Mouse (Mus musculus) spleen, adult 2 months (tissue): ENCODE measurements around the gene Alkbh2.

Source experiments
- CTCF ChIP-seq: fragments of 200-500 bp; IDR thresholded peaks from 2 replicates; pipeline ENCODE4 v1.5.1; 2011; ENCODE audit warnings: mild to moderate bottlenecking, inconsistent platforms; ENCODE audit not compliant: insufficient read depth, insufficient read length, insufficient replicate concordance; ENCODE audit errors: extremely low read depth
- POLR2A ChIP-seq: fragments of 200-500 bp; IDR thresholded peaks from 2 replicates; pipeline ENCODE4 v1.6.1; 2011; ENCODE audit warnings: low read depth, low read length, inconsistent platforms

DNA sequence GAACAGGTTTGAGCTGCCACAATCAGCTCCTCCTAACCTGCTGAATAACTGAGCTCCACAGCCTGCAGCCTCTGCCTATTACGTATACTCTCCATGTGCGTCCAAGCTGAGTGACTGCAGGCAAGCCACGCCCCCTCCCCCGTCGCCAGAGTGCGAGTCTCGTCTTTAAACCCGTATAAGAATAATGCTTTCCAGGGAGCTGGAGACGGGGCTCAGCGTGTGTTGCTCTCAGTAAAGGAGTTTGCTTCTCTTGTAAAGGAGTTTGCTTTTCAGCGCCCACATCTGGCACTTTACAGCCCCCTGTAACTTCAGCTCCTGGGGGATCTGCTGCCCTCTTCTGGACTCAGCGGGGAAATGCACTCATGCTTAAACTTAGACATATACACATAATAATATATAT is 25.5 kb upstream of the Alkbh2 start:
- TF ChIP-seq CTCF = no peak
- no peak for TF ChIP-seq POLR2A
